ENCODE assay signal across 27 mouse cellular contexts in genomic region chr13:70532719-70533118, GRCm38 (mm10).
DNase-seq lines count a peak whose midpoint lies in the region; ATAC-seq and TF ChIP-seq lines count a peak whose summit lies in the region.
"Had no signal": no experiment of that assay in that cellular context is flagged by ENCODE, and none has a peak within 500 bp of the region (broad histone marks: within the 10 kb centered on the region; RNA-seq: fewer than 3 reads in every experiment).

No protein-coding gene starts in this region.

- peak; percentile 51; the same call in 1 of the 2 replicates for ATAC-seq in hindbrain, embryonic 15.5 days (ENCODE audit: low FRiP score, low read depth)
- ATAC-seq in hindbrain, embryonic 12.5 days (ENCODE audit: low FRiP score) = no peak
- no peak for ATAC-seq in midbrain, postnatal 0 days (ENCODE audit: low FRiP score)
- no peak for ATAC-seq in midbrain, embryonic 16.5 days
- ATAC-seq: activated CD4-positive, CD25-positive, alpha-beta regulatory T cell, adult 4 months; CD4-positive, CD25-positive, alpha-beta regulatory T cell, adult 4 months; forebrain, embryonic 14.5 days; forebrain, postnatal 0 days; intestine, embryonic 15.5 days had no signal

- H3K36me3 ChIP-seq in hindbrain, embryonic 15.5 days = no peaks in the 10 kb centered on the region
- H3K36me3 ChIP-seq in hindbrain, embryonic 12.5 days = no peaks in the 10 kb centered on the region
- no peaks in the 10 kb centered on the region for H3K36me3 ChIP-seq in midbrain, postnatal 0 days (ENCODE audit: insufficient read depth, low read length)
- no peaks in the 10 kb centered on the region for H3K36me3 ChIP-seq in midbrain, embryonic 16.5 days (ENCODE audit: control insufficient read depth, insufficient read depth, low read length)
- H3K36me3 ChIP-seq: embryonic facial prominence, embryonic 12.5 days; embryonic facial prominence, embryonic 15.5 days; heart, embryonic 10.5 days; heart, embryonic 13.5 days; intestine, embryonic 15.5 days had no signal

- peak; percentile 22 for DNase-seq in midbrain, postnatal 0 days (ENCODE audit: low spot score)
- DNase-seq in brain, adult 2 months (ENCODE audit: low read depth, low spot score) = peak; percentile 5
- no peak for DNase-seq in spleen, postnatal 10 days (ENCODE audit: low spot score in 2 of 2)
- DNase-seq: adrenal gland, adult 8-10 months; adrenal gland, postnatal 25 days; cerebellum, adult 11 months; cerebellum, adult 2 months; cerebellum, adult 9-11 months; cerebellum, postnatal 25 days; forebrain, postnatal 0 days; gastrocnemius, adult 2 months; gastrocnemius, postnatal 14 days; heart, adult 2 months; heart, postnatal 14 days; heart, postnatal 4 days; kidney, adult 18-20 months had no signal

- no peak overlapping the region for H3K27ac ChIP-seq in hindbrain, embryonic 15.5 days (replicated peaks)
- H3K27ac ChIP-seq in hindbrain, embryonic 12.5 days = no peak overlapping the region; the same call in 1 of the 2 replicates
- no peak overlapping the region for H3K27ac ChIP-seq in midbrain, postnatal 0 days (ENCODE audit: low read depth, low read length)
- no peak overlapping the region for H3K27ac ChIP-seq in midbrain, embryonic 16.5 days (ENCODE audit: low read length)
- H3K27ac ChIP-seq: embryonic facial prominence, embryonic 12.5 days; embryonic facial prominence, embryonic 15.5 days; gastrocnemius, adult 2 months; heart, adult 2 months; heart, embryonic 10.5 days; heart, embryonic 13.5 days; intestine, embryonic 15.5 days had no signal

- TF ChIP-seq CTCF in midbrain, postnatal 0 days (IDR thresholded peaks at IDR 0.05) = no peak

- H3K4me3 ChIP-seq in hindbrain, embryonic 15.5 days = no peak overlapping the region
- no peak overlapping the region for H3K4me3 ChIP-seq in hindbrain, embryonic 12.5 days
- H3K4me3 ChIP-seq in midbrain, postnatal 0 days (ENCODE audit: low read depth, low read length) = no peak overlapping the region
- H3K4me3 ChIP-seq in midbrain, embryonic 16.5 days (ENCODE audit: low read depth, low read length) = no peak overlapping the region
- H3K4me3 ChIP-seq: embryonic facial prominence, embryonic 12.5 days; embryonic facial prominence, embryonic 15.5 days; gastrocnemius, adult 2 months; heart, adult 2 months; heart, embryonic 10.5 days; heart, embryonic 13.5 days; intestine, embryonic 15.5 days had no signal

- 53% methylated on average over 10 of the region's 10 CpGs for WGBS in hindbrain, embryonic 15.5 days
- whole genome bisulfite sequencing in hindbrain, embryonic 12.5 days = 65% methylated on average over 10 of the region's 10 CpGs
- 77% methylated on average over 10 of the region's 10 CpGs for WGBS in midbrain, postnatal 0 days
- WGBS in midbrain, embryonic 16.5 days = 70% methylated on average over 10 of the region's 10 CpGs

- no peaks in the 10 kb centered on the region for H3K9me3 ChIP-seq in hindbrain, embryonic 15.5 days
- no peaks in the 10 kb centered on the region for H3K9me3 ChIP-seq in hindbrain, embryonic 12.5 days (replicated peaks)
- no peaks in the 10 kb centered on the region for H3K9me3 ChIP-seq in midbrain, postnatal 0 days (ENCODE audit: low read length)
- no peaks in the 10 kb centered on the region for H3K9me3 ChIP-seq in midbrain, embryonic 16.5 days (replicated peaks; ENCODE audit: control insufficient read depth, low read length, poor library complexity, severe bottlenecking)
- H3K9me3 ChIP-seq: embryonic facial prominence, embryonic 12.5 days; embryonic facial prominence, embryonic 15.5 days; heart, embryonic 10.5 days; heart, embryonic 13.5 days; intestine, embryonic 15.5 days had no signal

- no peak overlapping the region for H3K9ac ChIP-seq in hindbrain, embryonic 15.5 days
- no peak overlapping the region for H3K9ac ChIP-seq in hindbrain, embryonic 12.5 days
- H3K9ac ChIP-seq in midbrain, postnatal 0 days (replicated peaks; ENCODE audit: low read length, poor library complexity, severe bottlenecking) = no peak overlapping the region
- no peak overlapping the region for H3K9ac ChIP-seq in midbrain, embryonic 16.5 days (ENCODE audit: low read depth, low read length)
- H3K9ac ChIP-seq: embryonic facial prominence, embryonic 12.5 days; embryonic facial prominence, embryonic 15.5 days; forebrain, postnatal 0 days; heart, embryonic 13.5 days; intestine, embryonic 15.5 days had no signal

- H3K27me3 ChIP-seq in hindbrain, embryonic 15.5 days = no peaks in the 10 kb centered on the region
- H3K27me3 ChIP-seq in hindbrain, embryonic 12.5 days = no peaks in the 10 kb centered on the region
- H3K27me3 ChIP-seq in midbrain, postnatal 0 days (ENCODE audit: insufficient read depth, low read length) = no peaks in the 10 kb centered on the region
- H3K27me3 ChIP-seq in midbrain, embryonic 16.5 days (ENCODE audit: control insufficient read depth, insufficient read depth, low read depth, low read length) = no peaks in the 10 kb centered on the region
- H3K27me3 ChIP-seq: embryonic facial prominence, embryonic 12.5 days; embryonic facial prominence, embryonic 15.5 days; heart, embryonic 13.5 days; intestine, embryonic 15.5 days had no signal

- H3K4me1 ChIP-seq in hindbrain, embryonic 15.5 days (replicated peaks) = 0 out of 2 replicates have a peak, but pooled peaks cover 3% of the 10 kb centered on the region
- H3K4me1 ChIP-seq in hindbrain, embryonic 12.5 days = no peaks in the 10 kb centered on the region
- no peaks in the 10 kb centered on the region for H3K4me1 ChIP-seq in midbrain, postnatal 0 days (ENCODE audit: insufficient read depth, low read length)
- no peaks in the 10 kb centered on the region for H3K4me1 ChIP-seq in midbrain, embryonic 16.5 days (ENCODE audit: control insufficient read depth, insufficient read depth, low read length)
- H3K4me1 ChIP-seq: embryonic facial prominence, embryonic 12.5 days; embryonic facial prominence, embryonic 15.5 days; heart, embryonic 10.5 days; heart, embryonic 13.5 days; intestine, embryonic 15.5 days had no signal

- H3K4me2 ChIP-seq in hindbrain, embryonic 15.5 days = no peak overlapping the region; the same call in 1 of the 2 replicates
- H3K4me2 ChIP-seq in hindbrain, embryonic 12.5 days (replicated peaks) = no peak overlapping the region
- no peak overlapping the region for H3K4me2 ChIP-seq in midbrain, postnatal 0 days (ENCODE audit: low read depth, low read length, poor library complexity, severe bottlenecking)
- H3K4me2 ChIP-seq in midbrain, embryonic 16.5 days (ENCODE audit: low read length) = no peak overlapping the region
- H3K4me2 ChIP-seq: embryonic facial prominence, embryonic 12.5 days; embryonic facial prominence, embryonic 15.5 days; heart, embryonic 13.5 days; intestine, embryonic 15.5 days had no signal

Comparison
In these comparisons a context has a peak if more than half of its experiments do, and no peak if none do; other contexts are left out.
1. DNase-seq: peak in midbrain, postnatal 0 days (single experiment) and brain, adult 2 months (single experiment); none in spleen, postnatal 10 days (0 of 2).